Mouse (Mus musculus) layer of hippocampus, postnatal 10 days (tissue): ENCODE measurements at regions not wholly inside any gene's neighbourhood (a gene's known extent, or its start where the extent isn't known, plus 50 kb on each side); places are given as distances from the start of the nearest gene placed in this dataset.

ENCODE experiments used
- DNase-seq, 2 experiments: peaks; one replicate each; pipeline ENCODE4 v3.0.0; 2021; ENCODE audit warnings: low spot score in 2 of 2

DNA sequence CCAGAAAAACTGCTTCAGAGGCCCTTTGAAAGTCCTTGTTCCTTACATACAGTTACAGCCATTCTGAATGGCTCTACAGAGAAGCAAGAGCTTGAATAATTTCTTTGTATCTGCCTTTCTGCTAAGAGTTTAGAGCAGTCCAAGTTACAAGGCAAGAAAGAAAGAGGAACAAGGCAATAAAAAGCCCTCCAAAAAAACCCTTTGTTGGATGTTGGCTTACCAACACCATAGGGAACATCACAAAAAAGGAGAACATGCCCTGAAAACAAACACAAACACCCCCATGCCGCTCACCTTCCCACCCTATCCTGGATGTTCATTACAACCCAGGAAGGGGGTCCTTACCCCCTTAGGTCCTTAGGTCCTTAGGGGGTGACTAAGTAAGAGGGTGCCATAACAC, 359.2 kb upstream of the Gcfc2 start:
- no peak for DNase-seq

DNA sequence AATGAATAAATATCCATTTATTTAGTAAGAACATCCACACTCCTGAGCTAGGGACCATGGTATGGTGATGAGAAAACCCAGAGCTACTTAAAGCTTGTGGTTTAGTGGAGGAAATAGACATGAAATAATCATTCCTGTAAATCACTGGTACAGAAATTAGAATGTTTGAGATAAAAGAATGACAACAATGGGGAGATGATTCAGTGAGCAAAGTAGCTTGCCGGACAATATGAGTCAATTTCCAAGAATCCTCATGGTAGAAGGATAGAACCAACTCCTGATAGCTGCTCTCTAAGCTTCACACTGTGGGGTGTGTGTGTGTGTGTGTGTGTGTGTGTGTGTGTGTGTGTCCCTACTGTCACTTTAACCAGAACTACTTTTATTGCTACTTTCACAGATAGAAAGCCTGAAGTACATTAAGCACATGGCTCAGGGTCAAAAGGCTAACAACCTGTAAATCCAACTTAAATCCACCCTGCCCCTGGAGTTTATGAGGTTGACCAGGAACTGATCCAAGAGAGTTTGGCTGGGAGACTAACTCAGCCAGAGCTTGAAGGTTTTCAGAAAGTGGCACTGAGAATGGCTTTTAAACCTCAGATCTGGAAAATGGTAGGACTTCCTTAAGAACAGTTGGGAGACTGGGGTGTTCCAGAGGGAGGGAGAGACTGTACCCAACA, 336.9 kb upstream of the Gcfc2 start:
- no peak for DNase-seq

DNA sequence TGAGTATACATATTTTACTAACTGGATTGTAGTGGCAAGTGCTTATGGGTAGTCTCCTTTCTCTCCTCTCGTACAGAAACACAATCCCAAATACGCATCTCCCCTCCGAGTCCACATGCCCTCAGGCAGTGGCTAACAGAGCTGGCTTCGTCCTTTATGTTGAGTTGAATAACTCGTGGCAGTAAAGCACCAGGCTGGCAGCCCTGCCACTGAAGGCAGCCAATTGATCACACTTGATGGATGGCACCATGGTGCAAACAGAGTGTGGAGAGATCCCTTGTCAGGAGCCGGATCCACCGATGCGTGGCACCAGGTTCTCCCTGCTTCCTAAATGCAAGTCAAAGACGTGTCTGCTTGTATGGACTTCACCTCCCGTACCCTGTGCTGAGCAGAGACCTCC, 333.7 kb upstream of the Gcfc2 start:
- peak; percentile 19 to 25 for DNase-seq

DNA sequence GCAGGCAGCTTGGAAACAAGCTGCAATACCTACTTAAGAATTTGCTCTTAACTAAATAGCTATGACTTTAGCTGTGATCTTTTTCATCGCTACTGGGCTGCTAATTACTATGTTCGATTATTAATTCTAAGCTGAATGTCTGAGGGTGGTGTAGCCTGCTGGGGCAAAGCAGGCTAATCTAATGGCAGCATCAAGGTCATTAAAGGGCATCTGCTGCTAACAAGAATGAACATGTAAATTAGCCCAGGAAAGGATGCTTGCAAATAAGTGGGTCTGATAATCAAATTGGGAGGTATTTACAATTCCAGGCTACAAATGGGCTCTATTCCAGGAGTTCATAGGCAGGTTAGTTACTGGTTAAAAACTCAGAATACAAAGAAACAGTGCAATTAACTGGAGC, 327.5 kb upstream of the Gcfc2 start:
- no peak for DNase-seq

DNA sequence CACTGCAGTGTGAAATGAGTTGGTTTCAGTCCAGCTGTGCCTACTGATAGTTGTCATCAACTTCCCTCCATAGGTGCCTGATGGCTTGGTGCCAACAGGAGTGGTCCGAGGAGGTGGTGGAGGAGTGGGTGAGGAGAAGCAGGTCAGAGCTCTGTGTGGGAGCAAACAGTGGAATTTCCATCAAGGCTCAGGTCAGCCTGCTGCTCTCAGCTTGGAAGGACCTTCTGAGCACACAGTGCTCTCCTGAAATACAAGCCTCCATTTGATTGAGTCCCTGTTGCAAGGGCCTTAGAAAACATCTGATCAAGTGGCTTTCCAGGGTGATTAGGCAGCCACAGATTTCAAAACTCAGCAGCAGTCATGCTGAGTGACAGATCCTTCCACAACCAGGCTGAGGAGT, 314.8 kb upstream of the Gcfc2 start:
- DNase-seq, result no peak

DNA sequence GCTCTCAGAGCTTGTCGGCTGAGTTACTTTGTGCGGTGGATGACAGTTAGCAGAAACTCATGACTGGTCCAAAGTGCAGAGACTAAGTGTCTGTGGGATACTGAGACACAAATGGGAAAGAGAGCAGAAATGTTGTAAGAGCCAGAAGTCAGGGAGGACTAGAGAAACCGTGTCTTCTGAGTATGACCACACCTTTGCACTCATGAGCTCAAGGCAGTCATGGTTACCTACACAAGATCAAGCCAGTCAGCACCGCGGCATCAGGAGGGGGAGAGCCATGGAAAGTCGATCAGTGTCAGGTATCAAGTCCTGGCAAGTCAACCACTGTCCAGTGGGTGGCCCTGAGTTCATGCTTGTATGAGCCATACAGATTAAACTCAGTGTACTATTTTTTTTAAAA, 311.5 kb upstream of the Gcfc2 start:
- no peak for DNase-seq

DNA sequence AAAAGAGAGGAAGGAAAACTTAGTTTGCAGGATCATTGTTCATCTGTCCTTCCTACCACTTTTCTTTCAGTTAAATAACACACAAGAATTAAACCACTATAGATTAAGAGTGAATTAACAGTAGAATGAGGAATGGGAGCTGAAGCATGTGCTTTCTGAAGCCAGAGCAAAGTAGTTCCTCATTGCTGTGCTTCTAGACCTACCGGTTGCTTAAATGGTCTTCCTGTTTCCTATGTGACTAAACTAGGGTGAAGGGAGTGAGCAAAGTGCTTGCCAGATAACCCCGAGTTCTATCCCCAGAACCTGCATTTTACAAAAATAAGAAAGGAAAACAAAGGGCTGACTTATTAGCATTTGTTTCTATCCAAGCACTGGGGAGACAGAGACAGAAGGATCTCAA, 305.5 kb upstream of the Gcfc2 start:
- DNase-seq, result no peak

DNA sequence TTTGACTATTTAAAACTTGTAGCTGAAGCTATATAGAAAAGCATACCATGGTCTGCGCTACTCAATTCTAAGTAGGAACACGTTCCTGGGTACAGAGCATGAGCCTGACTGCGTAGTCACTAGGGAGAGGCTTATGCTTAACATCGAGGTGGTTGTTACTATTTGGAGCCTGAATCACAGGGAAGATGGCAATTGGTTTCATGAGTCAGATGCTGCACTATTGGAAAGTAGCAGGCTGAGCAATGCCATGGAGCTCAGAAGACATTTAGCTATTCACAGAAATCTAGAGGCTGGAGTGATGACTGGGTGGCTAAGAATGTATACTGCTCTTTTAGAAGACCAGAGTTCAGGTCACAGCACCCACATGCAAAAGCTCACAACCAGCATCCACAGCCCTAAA, 302.4 kb upstream of the Gcfc2 start:
- no peak for DNase-seq

DNA sequence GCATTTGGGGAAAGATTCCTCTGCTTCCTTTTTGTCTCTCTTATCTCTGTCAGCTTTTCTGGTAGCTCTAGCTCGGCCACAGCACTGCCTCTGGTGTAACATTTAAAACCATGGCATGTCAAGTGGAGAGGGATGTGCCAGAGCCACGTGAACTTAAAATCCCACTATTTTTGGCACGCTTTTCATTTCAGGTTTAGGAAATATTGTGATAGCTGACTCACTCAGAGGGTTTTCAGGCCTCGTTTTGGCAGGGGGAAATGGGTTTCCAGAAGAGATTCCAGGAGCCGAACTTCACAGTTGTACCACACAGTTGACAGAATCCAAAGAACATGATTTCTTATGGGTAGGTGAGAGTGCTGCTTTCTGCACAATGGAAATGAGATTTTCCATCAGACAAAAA, 300.8 kb upstream of the Gcfc2 start:
- no peak for DNase-seq

DNA sequence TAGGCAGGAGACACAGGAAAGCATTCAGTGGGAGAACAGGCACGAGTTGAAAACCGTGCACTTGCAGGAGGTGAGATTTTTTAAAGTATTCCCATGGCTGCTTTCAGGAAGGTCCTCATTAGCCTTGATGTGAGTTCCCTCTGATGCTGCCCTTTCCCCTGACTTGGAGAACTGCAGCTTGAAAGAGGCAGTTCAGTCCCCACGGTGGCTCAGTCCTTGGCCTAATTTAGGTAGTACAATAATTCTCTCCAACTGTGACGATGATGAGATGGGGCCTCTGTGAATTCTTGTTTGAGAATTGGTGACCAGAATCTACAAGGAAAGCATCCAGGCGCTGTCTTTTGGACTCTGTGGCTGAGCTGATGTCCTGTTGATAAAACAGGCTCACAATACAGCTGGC, 298.5 kb upstream of the Gcfc2 start:
- DNase-seq, result no peak

DNA sequence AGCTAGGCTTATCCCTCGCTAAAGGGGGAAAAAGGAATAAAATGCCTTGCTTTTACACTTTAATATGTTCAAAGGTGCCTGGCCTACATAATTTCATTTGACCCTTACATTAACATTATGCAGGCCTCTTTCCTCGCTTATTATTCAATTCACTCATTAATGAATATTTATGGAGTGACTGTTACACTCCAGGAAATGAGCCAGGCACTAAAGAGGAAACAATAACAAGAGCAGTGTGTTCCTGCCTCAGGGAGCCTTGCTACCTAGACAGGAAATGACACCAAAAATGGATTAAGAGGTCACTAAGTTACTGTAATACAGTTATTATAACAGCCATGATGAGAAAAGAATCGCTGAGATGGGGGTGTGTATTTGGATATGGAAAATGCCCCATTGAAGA, 289.9 kb upstream of the Gcfc2 start:
- DNase-seq, result no peak

DNA sequence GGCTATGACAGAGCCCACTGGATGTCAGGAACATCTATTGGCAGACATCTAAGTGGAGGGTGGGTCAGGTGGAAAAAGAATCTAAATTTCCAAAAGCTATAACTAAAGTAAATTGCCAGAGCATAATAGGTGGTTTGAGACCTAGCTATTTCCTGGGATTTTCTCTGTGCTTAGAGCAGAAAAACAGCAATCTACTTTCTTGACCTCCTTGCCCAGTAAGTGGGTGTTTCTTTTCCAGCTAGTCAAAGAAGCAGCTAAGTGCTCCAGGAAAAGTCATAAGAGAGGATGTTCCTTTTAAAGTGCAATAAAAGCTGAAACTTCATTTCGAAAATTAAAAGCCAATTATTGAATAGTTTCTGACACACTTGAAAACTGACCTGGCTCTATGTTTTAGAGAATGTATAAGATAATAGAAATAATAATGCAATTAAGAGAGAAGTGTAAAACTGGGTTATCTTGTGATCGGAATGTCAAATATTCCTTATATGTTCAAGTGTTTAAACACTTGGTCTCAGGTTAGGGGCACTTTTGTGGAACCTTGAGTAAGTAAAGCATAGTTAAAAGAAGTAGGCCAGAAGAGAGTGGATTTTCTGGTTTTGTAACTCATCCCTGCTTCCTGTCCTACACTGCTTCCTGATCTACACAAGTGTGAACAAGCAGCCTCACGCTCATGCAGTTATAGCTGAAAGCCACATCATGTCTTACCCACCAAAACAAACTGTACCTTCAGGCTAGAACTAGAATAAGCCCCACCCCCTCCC, 275.7 kb upstream of the Gcfc2 start:
- no peak for DNase-seq

DNA sequence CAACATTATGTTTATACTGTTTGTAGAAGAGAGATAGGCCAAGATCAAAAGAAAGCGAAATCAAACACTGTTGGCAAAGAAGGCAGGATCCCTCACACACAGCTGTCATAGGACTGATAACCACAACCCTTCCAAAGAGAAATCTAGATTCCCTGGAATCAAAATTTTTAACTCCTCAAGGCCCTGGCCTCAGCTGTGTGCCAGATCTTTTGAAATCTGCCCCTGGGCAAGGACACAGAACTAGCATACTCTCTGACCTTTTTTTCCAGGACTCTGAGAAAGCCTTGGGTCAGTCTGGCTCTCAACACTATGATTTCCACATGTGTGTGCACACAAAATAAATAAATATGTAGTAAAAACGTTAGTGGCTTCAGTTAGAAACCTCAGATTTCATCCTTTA, 271.6 kb upstream of the Gcfc2 start:
- DNase-seq, result no peak

DNA sequence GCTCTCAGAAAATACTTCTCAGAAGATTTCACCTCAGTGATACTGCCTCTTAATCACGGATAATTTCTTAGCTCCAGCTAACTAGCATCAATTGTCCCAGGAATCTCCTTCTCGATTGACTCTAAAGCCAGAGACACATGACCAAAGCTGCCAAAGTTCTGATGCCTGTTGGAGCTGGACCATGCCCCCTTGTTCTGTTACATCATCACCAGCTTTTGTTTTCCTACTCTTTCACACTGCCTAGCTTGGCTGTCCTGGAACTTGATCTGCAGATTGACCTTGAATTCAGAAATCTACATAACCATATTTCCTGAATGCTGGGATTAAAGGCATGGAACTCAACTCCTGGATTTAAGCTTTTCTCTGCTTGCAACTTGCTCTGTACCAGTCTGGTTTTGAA, 268.3 kb upstream of the Gcfc2 start:
- no peak for DNase-seq

DNA sequence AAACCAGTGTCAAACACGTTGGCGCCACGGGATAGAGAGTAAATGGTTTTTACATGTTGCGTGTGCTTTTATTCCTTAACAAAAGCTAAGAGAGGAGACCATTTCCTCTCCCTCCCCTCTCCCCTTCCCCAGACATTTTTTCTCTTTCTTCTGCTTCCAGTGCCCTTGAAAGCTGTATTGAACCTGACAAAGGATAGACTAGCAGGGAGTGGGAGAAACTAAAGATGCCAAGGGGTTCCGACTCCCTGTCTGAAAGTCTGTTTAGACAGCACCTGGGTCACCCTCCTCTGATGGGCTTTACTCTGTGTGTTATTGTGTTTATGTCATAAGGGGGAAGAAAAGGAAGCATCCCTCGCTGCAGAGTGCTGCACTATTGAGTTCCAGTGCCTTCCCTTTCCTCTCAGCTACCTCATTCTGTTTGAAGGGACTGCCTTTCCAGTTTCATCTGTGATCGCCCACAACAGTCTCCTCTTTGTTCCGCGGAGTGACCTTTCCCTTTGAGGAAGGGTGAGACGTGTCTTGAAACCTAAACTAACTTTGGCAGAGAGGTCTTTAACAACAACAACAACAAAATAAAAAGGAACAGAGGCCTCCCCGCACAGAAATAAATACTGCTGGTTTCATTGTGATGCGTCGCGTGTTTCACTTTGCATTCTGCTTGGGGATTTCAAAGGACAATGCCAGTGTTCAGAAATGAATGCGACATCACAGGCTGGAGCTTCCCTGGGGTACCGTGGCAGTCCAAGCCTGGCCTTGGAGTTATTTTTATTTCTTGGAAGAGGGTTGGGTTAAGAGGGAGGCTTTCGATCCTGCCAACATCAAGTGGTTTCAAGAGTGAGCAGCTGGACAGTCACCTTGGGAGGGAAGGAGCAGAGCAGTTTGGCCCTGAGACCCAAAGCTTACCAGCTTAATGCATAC, 262.7 kb upstream of the Gcfc2 start:
- DNase-seq, result peak; percentile 36 to 55

DNA sequence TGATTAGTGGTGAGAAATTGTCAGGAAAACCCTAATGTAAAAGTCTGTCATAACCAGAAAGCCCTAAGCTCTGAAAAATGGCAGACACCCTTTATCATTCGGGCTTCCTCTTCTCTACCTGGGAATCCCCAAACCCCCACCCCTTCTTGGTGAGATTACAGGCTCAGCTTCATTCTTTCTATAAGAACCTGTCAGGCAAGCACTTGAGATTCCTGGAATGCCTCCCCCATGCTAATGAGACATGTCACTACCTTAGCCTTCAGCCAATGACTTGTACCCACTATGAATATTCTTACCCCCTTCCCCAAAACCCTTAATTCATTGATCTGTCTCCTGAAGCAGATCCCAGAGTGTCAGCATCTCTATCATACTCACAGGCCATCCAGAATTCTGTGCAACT, 254.5 kb upstream of the Gcfc2 start:
- no peak for DNase-seq

DNA sequence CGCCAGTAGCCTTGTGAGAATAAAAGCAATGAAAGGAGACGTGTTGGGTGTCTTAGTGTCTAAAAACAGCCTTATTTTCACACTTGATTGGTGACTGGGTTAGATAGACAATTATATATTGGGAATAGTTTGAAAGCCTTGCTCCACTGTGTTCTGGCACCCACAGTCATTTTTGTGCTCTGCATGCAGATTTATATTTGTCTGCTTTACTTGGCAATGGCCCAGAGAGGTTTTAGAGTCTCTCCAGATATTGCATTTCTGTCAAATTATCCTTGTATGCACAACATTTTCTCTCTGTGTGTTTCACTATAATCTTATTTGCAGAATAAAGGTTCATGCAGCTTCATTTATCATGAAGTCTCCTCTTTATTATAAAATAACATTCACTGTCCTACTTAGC, 250.2 kb upstream of the Gcfc2 start:
- DNase-seq, result no peak

DNA sequence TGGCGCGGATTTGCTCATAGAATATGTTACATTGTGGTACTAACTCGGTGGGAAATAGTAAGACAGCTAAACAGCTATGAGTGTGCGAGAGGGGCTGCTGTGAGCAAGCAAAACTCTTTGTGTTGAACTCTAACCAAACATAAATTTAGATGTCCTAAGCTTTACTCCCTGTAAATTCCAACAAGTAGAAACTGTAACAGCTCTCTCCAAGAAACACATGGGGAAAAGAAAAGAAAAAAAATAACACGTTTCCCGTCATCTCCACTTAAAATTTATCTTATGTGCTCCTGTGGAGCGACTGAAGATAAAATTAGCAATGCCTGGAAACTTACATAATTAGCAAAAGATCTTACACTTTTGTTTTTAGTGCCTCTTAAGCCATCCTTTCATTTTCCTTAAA, 226.2 kb upstream of the Gcfc2 start:
- DNase-seq, result no peak

DNA sequence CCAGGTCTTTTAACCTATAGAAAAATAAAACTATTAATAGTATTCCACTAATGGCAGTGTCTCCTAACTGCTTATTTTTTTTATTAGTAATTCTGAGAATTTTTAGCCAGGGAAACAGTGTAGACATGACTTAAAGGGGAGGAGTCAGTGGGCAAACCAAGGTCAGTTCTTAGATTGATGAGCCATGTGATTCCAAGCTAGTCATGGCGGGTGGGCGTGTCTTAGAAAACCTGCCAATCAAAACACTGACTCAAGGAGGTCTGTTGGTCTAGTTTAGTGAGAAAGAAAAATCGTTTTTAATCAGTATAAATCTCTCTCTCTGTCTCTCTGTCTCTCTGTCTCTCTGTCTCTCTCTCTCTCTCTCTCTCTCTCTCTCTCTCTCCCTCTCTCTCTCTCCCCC, 225.3 kb upstream of the Gcfc2 start:
- no peak for DNase-seq

DNA sequence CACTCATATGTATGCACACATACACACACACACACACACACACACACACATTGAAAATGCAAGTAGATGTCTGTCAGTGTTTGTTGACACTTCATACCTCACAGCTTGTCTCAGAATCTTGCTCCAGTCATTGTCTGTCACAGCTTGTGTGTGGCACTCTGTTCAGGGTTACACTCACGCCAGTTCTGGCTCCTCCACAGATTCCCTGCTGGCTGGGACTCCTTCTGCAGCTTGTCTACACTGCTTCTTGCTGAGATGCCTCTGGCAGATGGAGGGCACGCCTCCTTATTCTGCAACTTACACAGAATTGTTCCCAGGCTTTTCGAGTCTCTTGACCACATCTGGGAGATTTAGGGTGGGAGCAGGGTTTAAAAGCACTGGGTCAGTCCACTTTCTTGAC, 208.6 kb upstream of the Gcfc2 start:
- DNase-seq, result peak in 1 of 2 experiments; percentile 6

DNA sequence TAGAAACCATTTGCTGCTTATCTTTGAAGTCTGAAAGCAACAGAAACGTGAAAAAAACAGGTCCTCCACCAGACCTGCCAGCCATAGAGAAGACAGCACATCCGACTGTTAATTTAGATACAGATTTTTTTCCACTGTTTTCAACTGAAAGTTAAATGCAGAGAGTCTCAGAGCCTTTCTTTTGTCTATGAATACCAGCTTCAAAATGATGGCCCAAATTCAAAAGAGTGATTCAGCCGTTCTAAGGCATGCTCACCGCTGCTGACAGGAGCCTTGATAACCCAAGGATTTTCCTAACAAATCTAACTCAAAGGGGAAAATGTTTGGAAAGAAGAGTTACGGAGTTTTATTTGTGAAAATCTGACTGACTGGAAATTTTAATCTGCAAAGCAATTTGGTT, 207.1 kb upstream of the Gcfc2 start:
- DNase-seq, result no peak
